Mouse (Mus musculus) gastrocnemius, postnatal 36 days (tissue): ENCODE data around the gene Nle1. TPM values are rescaled to one million over a fixed set of nuclear protein-coding genes. Genes with fewer than 3 reads are reported as not detected.
"Not testable (repeated sequence)": the region's sequence is repeated elsewhere in the genome, so short reads cannot be mapped to it uniquely, and the experiment has no call there.

Source experiments
- DNase-seq, 2 experiments: peaks; one replicate each; pipeline ENCODE4 v3.0.0; 2022
- intact Hi-C: fragments of 180-260 bp; cut with DNase I; formaldehyde crosslinking; loops from one replicate; pipeline ENCODE4 v1.15.1; 2025
- long read RNA-seq, 2 experiments: library from polyadenylated mRNA; stranded (forward); transcript quantifications; one replicate each; pipeline ENCODE4 v2.0.0; 2021
- total RNA-seq, 2 experiments: library from RNA; stranded (reverse); gene quantifications; 2 replicates each; pipeline ENCODE4 v1.2.3; 2021

The Nle1 gene
- total RNA-seq: 10 to 100 TPM in 1 of 2 experiments, 1 to 10 TPM in 1; 9.1 to 10.5 TPM
- long read RNA-seq, experiment 1, partial matches to known transcripts: 0 of 5 reads
- long read RNA-seq, experiment 1, other reads (novel, unspliced or antisense): 2 of 5 reads
- long read RNA-seq, experiment 2, partial matches to known transcripts: 6 of 16 reads
- long read RNA-seq, experiment 2, other reads (novel, unspliced or antisense): 5 of 16 reads

GRCm38 (mm10) chr11:82907651-82908607, at the start of gene Nle1:
Gene Nle1 (minus strand): TSS chr11:82908411.
- peak; percentile 89 to 91 for DNase-seq
- intact Hi-C loops: no loop called here

- no peak for DNase-seq
- intact Hi-C loops: no loop called here
Observed at GRCm38 (mm10) chr11:82956925-82957324, 48.7 kb upstream of the Nle1 start.

- intact Hi-C loops: no loop called here
- no peak for DNase-seq
Observed at GRCm38 (mm10) chr11:82954631-82955030, 46.4 kb upstream of the Nle1 start.

GRCm38 (mm10) chr11:82952612-82953542, 44.7 kb upstream of the Nle1 start:
- DNase-seq: no peak
- intact Hi-C loops: no loop called here

GRCm38 (mm10) chr11:82951865-82952611, 43.8 kb upstream of the Nle1 start:
- peak; percentile 66 to 70 for DNase-seq
- intact Hi-C loops: no loop called here

GRCm38 (mm10) chr11:82950736-82951481, 42.7 kb upstream of the Nle1 start, which contains the start of gene Slfn5:
Gene Slfn5 (plus strand): TSS chr11:82951349.
- intact Hi-C loops: no loop called here

GRCm38 (mm10) chr11:82949036-82949435, 40.8 kb upstream of the Nle1 start:
- DNase-seq: no peak
- intact Hi-C loops: no loop called here

More at GRCm38 (mm10) chr11:82950736-82951481, 42.7 kb upstream of the Nle1 start, which contains the start of gene Slfn5:
- peak; percentile 37 to 52 for DNase-seq

GRCm38 (mm10) chr11:82947457-82947856, 39.2 kb upstream of the Nle1 start:
- DNase-seq: no peak
- intact Hi-C loops: no loop called here

- no peak for DNase-seq
- intact Hi-C loops: no loop called here
Observed at GRCm38 (mm10) chr11:82945636-82946035, 37.4 kb upstream of the Nle1 start.

GRCm38 (mm10) chr11:82943336-82943735, 35.1 kb upstream of the Nle1 start:
- no peak for DNase-seq

GRCm38 (mm10) chr11:82933186-82933585, 25.0 kb upstream of the Nle1 start:
- no peak for DNase-seq
- intact Hi-C loops: no loop called here

More at GRCm38 (mm10) chr11:82943336-82943735, 35.1 kb upstream of the Nle1 start:
- intact Hi-C loops: no loop called here

- intact Hi-C loops, DNase-seq: not testable (repeated sequence)
Observed at GRCm38 (mm10) chr11:82931671-82932450, 23.6 kb upstream of the Nle1 start.

- intact Hi-C loops: not testable (repeated sequence)
Observed at GRCm38 (mm10) chr11:82931161-82931560, 22.9 kb upstream of the Nle1 start.

GRCm38 (mm10) chr11:82930391-82930955, 22.3 kb upstream of the Nle1 start:
- DNase-seq, intact Hi-C loops: not testable (repeated sequence)

More at GRCm38 (mm10) chr11:82931161-82931560, 22.9 kb upstream of the Nle1 start:
- DNase-seq: not testable (repeated sequence)

- DNase-seq: no peak
- intact Hi-C loops: no loop called here
Observed at GRCm38 (mm10) chr11:82929633-82929950, 21.4 kb upstream of the Nle1 start.

- intact Hi-C loops: no loop called here
- no peak for DNase-seq
Observed at GRCm38 (mm10) chr11:82928897-82929632, 20.9 kb upstream of the Nle1 start.

GRCm38 (mm10) chr11:82923910-82924309, 15.7 kb upstream of the Nle1 start:
- intact Hi-C loops: not testable (repeated sequence)

More at GRCm38 (mm10) chr11:82923910-82924309, 15.7 kb upstream of the Nle1 start:
- DNase-seq: not testable (repeated sequence)
